Mouse (Mus musculus) embryonic fibroblast, embryonic 13.5 days (primary cell): ENCODE data around the gene Ift80.

ENCODE experiments used
- CTCF ChIP-seq: IDR thresholded peaks from 2 replicates; pipeline ENCODE4 v1.5.1; 2011; ENCODE audit warnings: mild to moderate bottlenecking, control low read depth, low read length, moderate library complexity, borderline replicate concordance; ENCODE audit not compliant: insufficient read depth
- POLR2A ChIP-seq: IDR thresholded peaks from 2 replicates; pipeline ENCODE4 v1.6.1; 2011; ENCODE audit warnings: low read depth, mild to moderate bottlenecking, control low read depth, low read length, moderate library complexity

DNA sequence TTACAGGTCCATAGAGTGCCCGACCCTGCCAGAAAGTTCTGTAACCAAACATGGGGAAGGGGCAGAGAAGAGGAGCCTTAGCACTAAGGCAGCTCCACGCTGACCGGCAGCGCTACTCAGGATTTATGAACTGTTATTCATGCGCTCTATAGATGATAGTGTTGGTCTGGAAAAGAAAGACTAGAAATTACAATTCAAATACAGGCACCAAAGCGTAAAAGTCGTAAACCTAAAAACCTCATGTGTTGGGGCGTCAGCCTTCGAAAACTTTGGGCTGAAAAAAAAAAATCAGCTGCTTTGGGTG, 41.0 kb upstream of the Ift80 start:
- TF ChIP-seq CTCF (no peak), POLR2A (peak; percentile 45; the same call in 1 of the 2 replicates)
